Mouse (Mus musculus) layer of hippocampus, postnatal 25 days (tissue): ENCODE data around the gene Atp1a3. TPM values are rescaled to one million over a fixed set of nuclear protein-coding genes. Genes with fewer than 3 reads are reported as not detected.

Experiments used
- DNase-seq, 2 experiments: peaks; one replicate each; pipeline ENCODE4 v3.0.0; 2022; ENCODE audit warnings: mixed read lengths in 2 of 2, low spot score in 1 of 2; ENCODE audit errors: extremely low spot score in 1 of 2
- total RNA-seq, 2 experiments: library from RNA; stranded (reverse); gene quantifications; 2 replicates each; pipeline ENCODE4 v1.2.3; 2021

Atp1a3 gene
- total RNA-seq, 2 experiments from 2014 or later: 2,623 to 2,665 TPM

GRCm38 (mm10) chr7:25006171-25006570 is 413 bp upstream of the Atp1a3 start:
- DNase-seq: no peak

DNA sequence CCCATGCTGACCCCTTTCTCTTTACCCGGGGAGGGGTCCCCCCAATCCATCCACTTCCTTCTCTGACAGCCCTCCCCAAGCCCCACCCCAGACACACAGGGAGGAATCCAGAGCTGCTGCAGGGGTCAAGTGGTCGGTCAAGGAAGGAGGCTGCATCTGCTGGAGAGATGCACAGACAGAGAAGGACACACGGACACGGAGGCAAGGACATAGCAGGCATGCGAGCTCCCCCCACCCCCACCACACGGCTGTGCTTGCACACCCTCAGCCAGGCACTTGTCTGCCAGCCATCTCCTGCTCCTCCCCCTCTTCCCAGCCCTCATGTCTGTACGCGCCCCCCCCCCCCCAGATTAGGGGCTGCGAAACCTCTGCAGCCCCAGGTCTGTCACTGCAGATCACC is 952 bp downstream of the Atp1a3 start:
- no peak for DNase-seq

DNA sequence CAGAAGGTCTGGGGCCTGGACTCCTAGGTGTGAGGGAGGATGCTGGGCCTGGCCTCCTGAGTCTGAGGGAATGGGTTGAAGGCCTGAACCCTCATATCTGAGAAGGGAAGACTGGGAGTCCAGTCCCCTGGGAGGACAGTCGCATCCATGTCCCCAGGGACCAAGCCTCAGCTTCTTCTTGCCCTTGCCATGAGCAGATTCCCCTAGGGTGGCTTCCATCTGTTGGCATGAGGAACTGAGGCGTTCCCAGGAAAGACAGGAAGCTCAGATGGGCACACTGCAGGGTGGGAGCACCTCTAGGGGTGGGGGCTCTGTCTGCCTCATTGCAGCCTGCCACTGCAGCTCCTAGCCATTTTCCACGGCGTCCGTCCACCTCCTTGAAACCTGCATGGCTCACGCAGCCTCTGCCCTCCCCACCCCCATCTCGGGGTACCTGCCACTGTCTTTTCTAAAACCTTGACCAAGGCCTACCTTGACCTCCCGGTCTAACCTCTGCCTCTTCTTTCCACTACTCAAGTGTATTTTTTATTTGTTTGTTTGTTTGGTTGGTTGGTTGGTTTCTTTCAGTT is 1.9 kb downstream of the Atp1a3 start:
- DNase-seq: no peak

DNA sequence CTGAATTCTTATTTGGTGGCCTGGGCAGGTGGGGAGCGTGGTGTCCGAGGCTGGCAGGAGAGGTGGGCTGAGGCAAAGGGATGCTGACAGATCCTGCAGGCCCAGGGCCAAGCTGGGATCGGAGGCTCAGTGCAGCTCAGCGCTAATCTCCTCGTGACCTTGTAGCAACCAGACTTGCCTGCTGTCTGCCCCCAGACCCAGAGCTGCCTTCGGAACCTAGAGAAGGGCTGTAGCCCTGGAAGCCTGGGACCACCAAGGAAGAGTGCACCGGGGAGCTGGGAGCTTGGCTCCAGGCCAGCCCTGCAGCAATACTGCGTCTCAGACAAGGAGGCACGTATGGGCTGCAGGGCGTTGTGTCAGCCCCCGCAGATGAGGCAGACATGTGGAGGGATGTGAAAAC is 2.5 kb downstream of the Atp1a3 start:
- no peak for DNase-seq

- no peak for DNase-seq
These were observed 5.0 kb downstream of the Atp1a3 start for GRCm38 (mm10) chr7:25000711-25001110.

DNA sequence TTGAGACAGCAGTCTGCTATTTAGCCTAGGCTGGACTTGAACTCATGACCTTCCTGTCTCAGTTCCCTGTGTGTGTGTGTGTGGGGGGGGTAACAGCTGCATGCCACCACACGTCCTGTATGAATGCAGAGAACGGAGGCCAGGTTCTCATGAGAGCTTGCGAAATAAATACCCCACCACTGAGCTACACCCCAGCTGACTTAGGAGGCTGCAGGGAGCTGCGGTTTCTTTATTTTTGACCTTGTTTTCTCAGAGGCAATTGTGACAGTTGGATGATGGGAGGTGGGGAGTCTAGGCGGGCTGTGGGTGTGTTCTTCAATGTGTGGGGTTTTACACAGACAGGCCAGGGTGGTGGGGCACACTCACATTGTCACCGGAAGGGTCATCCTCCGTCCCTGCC is 5.5 kb downstream of the Atp1a3 start:
- DNase-seq: no peak

DNA sequence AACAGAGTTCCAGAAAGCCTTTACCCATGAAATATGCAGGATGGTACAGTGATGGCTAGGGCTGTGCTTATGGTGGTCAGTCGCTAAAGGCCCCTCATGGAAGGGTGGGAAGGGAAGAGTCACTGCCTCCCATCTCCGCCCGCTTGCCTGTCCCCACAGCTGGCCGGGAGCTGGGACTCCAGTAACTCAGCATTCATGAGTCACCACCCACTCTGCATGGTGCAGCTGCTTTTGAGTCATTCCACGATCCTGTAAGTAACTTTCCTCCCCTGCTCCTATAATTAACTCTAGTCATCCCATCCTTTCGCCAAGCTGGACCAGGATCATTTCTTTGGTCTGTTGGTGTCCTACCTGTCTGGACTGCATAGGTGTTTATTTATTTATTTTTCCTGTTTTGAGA is 12.7 kb downstream of the Atp1a3 start:
- DNase-seq: no peak

GRCm38 (mm10) chr7:24990478-24990877 is 15.3 kb downstream of the Atp1a3 start:
- no peak for DNase-seq

DNA sequence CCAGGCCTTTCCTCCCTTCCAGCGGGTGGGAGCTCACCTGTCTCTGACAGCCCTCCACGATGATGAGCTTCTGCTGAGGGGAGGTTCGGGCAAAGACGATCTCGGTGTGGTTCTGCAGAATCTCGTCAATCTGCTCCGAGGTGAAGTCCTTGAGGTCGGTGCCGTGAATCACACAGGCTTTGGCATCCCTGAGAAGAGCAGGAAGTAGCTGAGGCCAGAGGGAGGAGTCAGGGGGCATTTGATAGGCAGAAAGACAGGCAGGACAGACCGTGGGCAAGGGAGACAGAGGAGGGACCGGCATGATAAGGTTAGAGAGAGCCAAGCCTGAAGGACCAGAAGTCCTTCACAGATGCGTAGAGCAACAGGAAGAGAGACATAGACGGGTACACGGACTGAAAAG is 17.8 kb downstream of the Atp1a3 start:
- DNase-seq: no peak

- DNase-seq: no peak
These were observed 20.0 kb downstream of the Atp1a3 start for GRCm38 (mm10) chr7:24985799-24986198.

DNA sequence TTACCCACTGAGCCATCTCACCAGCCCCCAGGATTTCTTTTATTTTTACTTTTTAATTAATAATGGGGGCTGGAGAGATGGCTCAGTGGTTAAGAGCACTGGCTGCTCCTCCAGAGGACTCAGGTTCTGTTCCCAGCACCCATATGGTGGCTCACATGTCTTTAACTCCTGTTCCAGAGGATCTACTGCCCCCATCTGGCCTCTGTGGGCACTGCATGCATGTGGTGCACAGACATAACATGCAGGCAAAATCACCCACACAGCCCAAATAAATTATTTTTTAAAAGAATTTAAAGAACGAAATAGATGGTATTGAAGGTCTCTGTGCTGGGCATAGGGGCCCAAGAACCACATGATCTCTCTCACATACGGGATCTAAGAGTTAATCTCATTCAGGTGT is 21.5 kb downstream of the Atp1a3 start:
- no peak for DNase-seq

DNA sequence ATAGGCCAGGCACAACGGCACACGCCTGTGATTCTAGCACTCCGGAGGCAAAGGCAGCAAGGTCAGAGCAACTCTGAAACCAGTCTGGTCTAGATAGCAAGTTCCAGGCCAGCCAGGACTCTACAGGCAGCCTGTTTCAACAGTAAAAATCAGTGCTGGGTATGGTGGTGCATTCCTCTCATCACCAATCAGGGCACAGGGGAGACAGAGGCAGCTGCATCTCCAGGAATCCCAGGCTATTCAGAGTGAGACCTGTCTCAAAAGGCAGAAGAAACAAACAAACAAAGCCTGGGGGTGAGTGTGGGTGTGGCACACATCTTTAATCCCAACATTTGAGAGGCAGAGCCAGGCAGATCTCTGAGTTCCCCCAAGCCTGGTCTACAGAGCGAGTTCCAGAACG is 22.4 kb downstream of the Atp1a3 start:
- no peak for DNase-seq

- DNase-seq: peak in 1 of 2 experiments; percentile 6
These were observed 25.3 kb downstream of the Atp1a3 start for GRCm38 (mm10) chr7:24980439-24980838.

GRCm38 (mm10) chr7:24978781-24979180 is 27.0 kb downstream of the Atp1a3 start:
- no peak for DNase-seq

GRCm38 (mm10) chr7:24974893-24975595 is 30.7 kb downstream of the Atp1a3 start:
- peak in 1 of 2 experiments; percentile 38 for DNase-seq

DNA sequence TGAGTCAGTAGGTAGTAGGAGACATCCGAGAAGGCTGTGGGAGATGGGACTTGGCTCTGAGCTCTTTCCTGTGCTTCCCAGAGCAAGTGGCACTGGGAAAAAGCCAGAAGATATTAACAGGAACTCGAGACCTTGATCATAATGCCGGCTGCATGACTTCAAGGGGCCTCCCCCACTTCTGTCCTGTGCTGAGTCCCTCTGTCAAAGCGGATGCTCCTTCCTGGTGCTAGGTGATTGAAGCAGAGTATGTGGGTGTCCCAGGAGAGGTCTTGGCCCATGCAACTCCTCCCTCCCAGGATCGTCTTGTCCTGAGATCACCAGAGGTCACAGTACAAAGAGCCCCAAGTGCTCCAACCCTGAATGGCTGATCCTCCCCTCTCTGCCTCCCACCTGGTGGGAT is 31.9 kb downstream of the Atp1a3 start:
- DNase-seq: no peak

GRCm38 (mm10) chr7:24973208-24973607 is 32.5 kb downstream of the Atp1a3 start:
- no peak for DNase-seq

DNA sequence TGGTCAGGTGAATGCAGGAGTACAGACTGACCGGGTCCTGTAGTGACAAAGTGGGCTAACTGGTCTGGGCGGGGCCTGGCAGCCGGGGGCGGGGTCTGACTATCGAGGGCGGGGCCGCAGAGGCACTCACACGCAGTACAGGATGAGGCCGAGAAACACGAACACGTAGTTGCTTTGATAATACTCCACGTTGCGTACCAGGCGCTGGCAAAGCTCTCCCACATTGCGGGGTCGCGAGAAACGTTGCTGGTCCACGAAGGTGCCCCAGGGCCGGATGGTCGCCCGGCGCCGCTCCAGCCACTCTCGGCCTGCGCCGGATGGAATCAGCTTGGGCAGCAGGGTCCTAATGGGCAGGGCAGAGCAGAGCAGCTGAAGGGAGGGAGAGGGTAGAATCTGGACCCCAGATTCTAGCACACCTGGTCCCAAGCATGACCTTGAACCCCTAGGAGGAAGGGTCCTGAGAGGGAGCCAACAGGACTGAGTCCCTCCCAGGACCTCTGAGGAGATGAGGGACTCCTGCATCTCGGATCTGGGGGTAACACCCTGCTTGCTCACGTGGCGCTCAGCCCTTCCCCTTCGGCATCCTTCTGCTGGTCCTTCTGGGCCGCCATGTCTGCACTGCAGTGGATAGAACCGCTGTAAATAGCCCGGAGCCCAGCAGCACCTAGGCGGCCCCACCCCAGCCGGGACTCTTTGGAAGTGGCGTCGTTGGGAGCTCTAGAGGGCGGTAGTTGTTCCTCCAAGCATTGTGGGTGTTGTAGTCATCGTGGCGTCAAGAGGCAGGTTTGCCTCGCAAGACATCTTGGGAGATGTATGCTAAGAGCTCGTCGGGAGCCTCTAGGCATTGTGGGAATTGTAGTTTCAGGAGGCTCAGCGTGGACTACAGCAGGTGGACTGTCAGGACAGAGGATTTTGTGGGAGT is 33.5 kb downstream of the Atp1a3 start, which contains the start of gene Rabac1:
Gene Rabac1 (minus strand): TSS at position 783 of the 922 bp plus-strand sequence.
- peak; percentile 80 to 84 for DNase-seq

- DNase-seq: peak in 1 of 2 experiments; percentile 46
These were observed 34.3 kb downstream of the Atp1a3 start for GRCm38 (mm10) chr7:24971261-24971971.

GRCm38 (mm10) chr7:24970341-24970740 is 35.4 kb downstream of the Atp1a3 start:
- no peak for DNase-seq
